Mouse (Mus musculus) ES-Bruce4 (cell line): Measurements from ENCODE around the gene Aspscr1.

ENCODE experiments used
- CTCF ChIP-seq: IDR thresholded peaks from one replicate; pipeline ENCODE4 v1.8.1; 2011; ENCODE audit warnings: low read depth, low read length
- POLR2A ChIP-seq: IDR thresholded peaks from one replicate; pipeline ENCODE4 v1.8.1; 2011; ENCODE audit warnings: low read length; ENCODE audit not compliant: insufficient read depth

DNA sequence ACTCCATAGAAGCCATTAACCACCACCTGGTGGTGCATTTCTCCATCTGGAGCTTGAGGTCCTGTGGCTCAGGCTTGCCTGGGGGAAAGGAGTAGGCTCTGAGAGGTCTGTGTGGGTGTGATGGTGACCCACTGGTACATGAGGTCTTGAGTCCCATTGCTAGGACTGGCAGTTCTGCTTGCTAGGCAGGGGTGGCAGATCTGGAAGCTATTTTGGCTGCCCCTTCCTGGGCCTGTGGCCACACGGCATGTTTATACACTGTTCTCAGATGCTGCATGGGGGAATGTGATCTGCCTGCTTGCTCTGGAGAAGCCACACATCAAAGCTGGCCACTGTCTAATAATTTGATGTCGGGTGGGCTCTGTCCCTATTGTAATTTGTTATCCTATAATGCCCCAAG lies 11.3 kb downstream of the Aspscr1 start:
- TF ChIP-seq CTCF (no peak), POLR2A (no peak)
